Mouse (Mus musculus) liver, embryonic 11.5 days (tissue): ENCODE measurements around the gene Bhlha15. TPM values are rescaled to one million over a fixed set of nuclear protein-coding genes. Genes with fewer than 3 reads are reported as not detected.

Experiments used
- ATAC-seq: fragments of 200-750 bp; cut with Nextera tagmentation; replicated peaks from 2 replicates; pipeline ENCODE4 v1.8.0; 2017; ENCODE audit warnings: moderate number of reproducible peaks, mild to moderate bottlenecking, moderate TSS enrichment, moderate library complexity; ENCODE audit not compliant: low FRiP score
- DNase-seq: peaks from one replicate; pipeline ENCODE4 v3.0.0-alpha.2; 2017; ENCODE audit warnings: low spot score
- H3K27ac ChIP-seq: fragments of 300-500 bp; sonication (generic); 2 replicates; pipeline ENCODE4 v1.5.1; 2014; ENCODE audit warnings: mild to moderate bottlenecking, low read depth, low read length, control low read depth
- H3K27me3 ChIP-seq: fragments of 300-500 bp; sonication (generic); replicated peaks from 2 replicates; pipeline ENCODE4 v1.6.1; 2014; ENCODE audit warnings: low read length, mixed read lengths; ENCODE audit not compliant: control insufficient read depth, insufficient read depth
- H3K36me3 ChIP-seq: fragments of 300-500 bp; sonication (generic); 2 replicates; pipeline ENCODE4 v1.6.1; 2014; ENCODE audit warnings: mild to moderate bottlenecking, low read length, moderate library complexity, mixed read lengths; ENCODE audit not compliant: control insufficient read depth, insufficient read depth
- H3K4me1 ChIP-seq: fragments of 300-500 bp; sonication (generic); replicated peaks from 2 replicates; pipeline ENCODE4 v1.6.1; 2014; ENCODE audit warnings: low read length, mixed read lengths; ENCODE audit not compliant: control insufficient read depth, insufficient read depth
- H3K4me2 ChIP-seq: fragments of 300-500 bp; sonication (generic); 2 replicates; pipeline ENCODE4 v1.6.1; 2014; ENCODE audit warnings: mild to moderate bottlenecking, control low read depth, moderate library complexity
- H3K4me3 ChIP-seq: fragments of 300-500 bp; sonication (generic); 2 replicates; pipeline ENCODE4 v1.5.1; 2014; ENCODE audit warnings: low read depth, low read length, control low read depth
- H3K9ac ChIP-seq: fragments of 300-500 bp; sonication (generic); 2 replicates; pipeline ENCODE4 v1.6.1; 2014; ENCODE audit warnings: low read depth, low read length, control low read depth
- H3K9me3 ChIP-seq: fragments of 300-500 bp; sonication (generic); 2 replicates; pipeline ENCODE4 v1.6.1; 2016; ENCODE audit warnings: low read length, inconsistent platforms, mixed read lengths; ENCODE audit not compliant: control insufficient read depth
- WGBS: fragments of 180-500 bp; shearing (Covaris S2); extraction: QIAGEN DNeasy Blood & Tissue Kit; methylation state at CpG from one replicate; pipeline ENCODE4 v1.1.7; 2014; 5-methylcytosine and 5-hydroxymethylcytosine counted together
- polyA plus RNA-seq: library from polyadenylated mRNA; unstranded; fragments of >200 nt; fragmentation: Nextera tagmentation; extraction: Ambion mirVana; gene quantifications from 2 replicates; pipeline ENCODE4 v1.2.1, GENCODE M21; 2014

Gene Bhlha15
- polyA plus RNA-seq, 1 experiment from 2014 or later = 1.6 TPM

- peaks cover 5% of the 10 kb centered on the region; the same call in 1 of the 2 replicates for H3K4me1 ChIP-seq
- ATAC-seq (peak; percentile 51), DNase-seq (no peak)
- H3K36me3 ChIP-seq = peaks cover 7% of the 10 kb centered on the region; the same call in 1 of the 2 replicates
- WGBS = 54% methylated on average over 5 of the region's 5 CpGs
- no peaks in the 10 kb centered on the region for H3K27me3 ChIP-seq
- H3K4me3 ChIP-seq = no peak overlapping the region
- no peak overlapping the region for H3K27ac ChIP-seq
- H3K4me2 ChIP-seq = no peak overlapping the region
- H3K9ac ChIP-seq = no peak overlapping the region
- H3K9me3 ChIP-seq = no peaks in the 10 kb centered on the region
These were observed 27.8 kb upstream of the Bhlha15 start for GRCm38 (mm10) chr5:144162080-144162812.

DNA sequence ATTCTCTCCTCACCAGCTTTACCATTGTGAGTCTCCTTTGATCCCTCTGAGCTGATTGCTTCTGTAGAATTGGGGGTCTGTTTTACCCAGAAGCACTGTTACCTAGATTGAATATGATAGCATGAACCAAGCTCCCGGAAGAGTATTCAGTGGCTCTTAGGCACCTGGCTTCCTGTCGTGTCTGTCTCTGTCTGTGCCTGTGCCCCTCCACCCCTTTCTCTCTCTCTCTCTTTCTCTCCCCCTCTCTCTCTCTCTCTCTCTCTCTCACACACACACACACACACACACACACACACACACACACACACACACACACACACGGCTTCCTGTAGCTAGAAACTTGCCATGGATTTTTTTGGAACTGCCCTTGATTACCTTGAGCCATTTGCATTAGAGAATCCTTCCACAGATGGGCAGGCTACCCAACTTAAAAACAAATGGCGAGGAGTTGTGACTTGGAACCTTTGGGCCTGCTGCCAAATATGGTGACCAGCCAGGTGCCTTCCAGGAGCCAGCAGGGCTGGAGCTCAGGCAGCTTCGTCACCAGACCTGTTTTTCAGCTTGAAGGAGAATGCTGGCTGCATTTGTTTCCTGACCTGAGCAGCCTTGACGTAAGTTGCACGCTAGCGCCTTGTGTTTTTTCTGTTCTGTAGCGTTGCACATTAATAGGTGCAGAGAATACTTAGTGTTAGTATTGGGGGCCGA is 27.1 kb upstream of the Bhlha15 start:
- ATAC-seq = no peak
- 86% methylated on average over 10 of the region's 10 CpGs for WGBS
- no peak for DNase-seq
- Histone ChIP-seq H3K27ac (no peak overlapping the region), H3K9me3 (no peaks in the 10 kb centered on the region), H3K9ac (no peak overlapping the region), H3K36me3 (peaks cover 7% of the 10 kb centered on the region; the same call in 1 of the 2 replicates), H3K4me3 (no peak overlapping the region), H3K27me3 (no peaks in the 10 kb centered on the region), H3K4me1 (peaks cover 5% of the 10 kb centered on the region; the same call in 1 of the 2 replicates), H3K4me2 (no peak overlapping the region)

GRCm38 (mm10) chr5:144165756-144166155 is 24.3 kb upstream of the Bhlha15 start:
- Histone ChIP-seq H3K27ac (no peak overlapping the region), H3K4me1 (peaks cover 5% of the 10 kb centered on the region; the same call in 1 of the 2 replicates), H3K9ac (no peak overlapping the region), H3K9me3 (no peaks in the 10 kb centered on the region), H3K36me3 (peaks cover 14% of the 10 kb centered on the region), H3K4me2 (no peak overlapping the region), H3K4me3 (no peak overlapping the region), H3K27me3 (no peaks in the 10 kb centered on the region)
- ATAC-seq (no peak), DNase-seq (no peak)
- WGBS = 83% methylated on average over 3 of the region's 3 CpGs

GRCm38 (mm10) chr5:144169275-144169975 is 20.7 kb upstream of the Bhlha15 start:
- Histone ChIP-seq H3K36me3 (peaks cover 24% of the 10 kb centered on the region), H3K27me3 (no peaks in the 10 kb centered on the region), H3K4me3 (no peak overlapping the region), H3K9ac (no peak overlapping the region), H3K27ac (no peak overlapping the region), H3K9me3 (no peaks in the 10 kb centered on the region), H3K4me1 (no peaks in the 10 kb centered on the region), H3K4me2 (no peak overlapping the region)
- DNase-seq (no peak), ATAC-seq (no peak)
- WGBS = 91% methylated on average over 8 of the region's 8 CpGs

- H3K4me3 ChIP-seq = no peak overlapping the region
- peaks cover 23% of the 10 kb centered on the region for H3K36me3 ChIP-seq
- H3K4me1 ChIP-seq = no peaks in the 10 kb centered on the region
- no peaks in the 10 kb centered on the region for H3K9me3 ChIP-seq
- no peak overlapping the region for H3K4me2 ChIP-seq
- WGBS = 94% methylated on average over 18 of the region's 18 CpGs
- H3K9ac ChIP-seq = no peak overlapping the region
- no peak for DNase-seq
- H3K27me3 ChIP-seq = no peaks in the 10 kb centered on the region
- H3K27ac ChIP-seq = no peak overlapping the region
- ATAC-seq = no peak
These were observed 16.4 kb upstream of the Bhlha15 start for GRCm38 (mm10) chr5:144173648-144174047.

DNA sequence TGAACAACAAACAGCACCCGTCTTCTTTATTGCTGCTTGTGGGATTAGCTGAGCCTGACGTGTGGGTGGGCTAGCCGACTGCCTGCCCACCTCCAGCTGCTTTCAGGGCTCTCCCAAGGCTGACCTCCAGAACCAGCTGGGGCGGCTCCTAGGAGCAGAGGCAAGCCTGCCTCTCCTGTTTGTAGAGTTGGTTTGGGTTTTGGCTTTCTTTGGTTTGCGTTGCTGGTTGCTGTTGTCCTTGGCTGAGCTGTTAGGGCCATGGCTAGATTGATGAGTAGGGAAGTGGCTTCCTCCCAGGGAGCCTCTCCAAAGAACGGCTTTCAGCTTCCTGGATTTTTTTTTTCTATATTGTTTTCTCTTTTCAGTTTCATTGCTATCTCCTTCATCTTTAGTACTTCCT is 11.9 kb upstream of the Bhlha15 start:
- H3K9ac ChIP-seq = no peak overlapping the region
- H3K27me3 ChIP-seq = no peaks in the 10 kb centered on the region
- peaks cover 12% of the 10 kb centered on the region; the same call in 1 of the 2 replicates for H3K36me3 ChIP-seq
- no peaks in the 10 kb centered on the region for H3K9me3 ChIP-seq
- ATAC-seq (no peak), DNase-seq (no peak)
- H3K4me1 ChIP-seq = peaks cover 8% of the 10 kb centered on the region
- H3K27ac ChIP-seq = no peak overlapping the region
- no peak overlapping the region for H3K4me3 ChIP-seq
- 73% methylated on average over 6 of the region's 6 CpGs for WGBS
- H3K4me2 ChIP-seq = no peak overlapping the region

DNA sequence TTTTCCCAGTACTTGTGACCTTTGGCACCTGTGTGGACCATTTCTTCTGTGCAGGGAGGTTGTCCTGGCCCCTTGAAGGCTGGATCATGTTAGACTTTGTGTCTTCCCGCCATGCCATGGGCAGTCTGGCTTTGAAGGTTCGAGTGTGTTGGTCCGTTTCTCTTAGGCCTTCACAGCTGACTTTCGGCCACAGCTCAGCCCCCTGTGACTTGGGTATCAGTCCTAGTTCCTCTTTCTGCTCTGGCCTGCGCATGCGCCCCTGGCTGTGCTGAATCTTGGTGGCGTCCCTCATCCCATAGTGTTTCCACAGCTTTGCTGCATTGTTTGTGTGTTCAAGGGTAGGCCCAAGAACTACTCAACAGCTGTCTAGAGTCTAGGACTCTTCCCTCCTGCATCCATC is 8.8 kb upstream of the Bhlha15 start:
- Histone ChIP-seq H3K4me2 (no peak overlapping the region), H3K27ac (no peak overlapping the region), H3K9me3 (no peaks in the 10 kb centered on the region), H3K36me3 (peaks cover 5% of the 10 kb centered on the region; the same call in 1 of the 2 replicates), H3K27me3 (no peaks in the 10 kb centered on the region), H3K4me3 (no peak overlapping the region), H3K9ac (no peak overlapping the region), H3K4me1 (peaks cover 9% of the 10 kb centered on the region)
- 59% methylated on average over 7 of the region's 7 CpGs for WGBS
- DNase-seq = no peak
- ATAC-seq = no peak

DNA sequence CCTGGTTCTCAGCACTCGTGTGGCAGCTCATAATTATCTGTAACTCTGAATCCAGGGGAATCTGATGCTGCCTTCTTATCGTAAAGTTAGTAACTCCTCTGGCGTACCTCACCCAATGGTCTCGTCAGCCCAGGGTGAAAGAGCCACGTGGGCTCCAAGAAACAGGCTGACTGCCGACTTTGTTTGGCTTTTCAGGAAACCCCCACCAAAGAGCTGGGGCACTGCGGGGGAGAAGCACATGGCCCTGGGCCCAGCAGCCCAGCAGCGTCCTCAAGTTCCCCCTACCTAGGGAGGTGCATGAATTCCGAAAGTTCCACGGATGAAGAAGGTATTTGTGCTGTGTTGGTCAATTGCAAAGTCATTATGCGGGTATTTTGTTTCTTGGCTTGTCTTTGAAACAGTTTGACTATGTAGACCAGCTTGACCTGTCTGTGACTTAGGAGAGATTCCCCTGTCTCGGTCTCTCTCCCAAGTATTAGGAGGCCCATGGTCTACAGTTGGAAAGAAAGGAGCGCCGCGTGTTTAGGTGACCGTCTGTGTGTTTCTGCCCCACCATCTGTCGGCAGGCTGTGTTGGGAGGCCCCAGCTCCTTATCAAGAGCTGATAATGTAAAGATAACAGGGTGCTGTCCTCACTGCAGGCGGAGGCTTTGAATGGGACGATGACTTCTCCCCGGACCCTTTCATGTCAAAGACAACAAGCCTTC is 7.4 kb upstream of the Bhlha15 start:
- no peak overlapping the region for H3K27ac ChIP-seq
- H3K9me3 ChIP-seq = no peaks in the 10 kb centered on the region
- whole genome bisulfite sequencing = 41% methylated on average over 20 of the region's 20 CpGs
- DNase-seq (no peak), ATAC-seq (peak; percentile 32)
- H3K4me2 ChIP-seq = peak overlapping the region; percentile 34; the same call in 1 of the 2 replicates
- peaks cover 4% of the 10 kb centered on the region; the same call in 1 of the 2 replicates for H3K36me3 ChIP-seq
- H3K27me3 ChIP-seq = no peaks in the 10 kb centered on the region
- no peak overlapping the region for H3K4me3 ChIP-seq
- no peak overlapping the region for H3K9ac ChIP-seq
- H3K4me1 ChIP-seq = peaks cover 9% of the 10 kb centered on the region
